Mouse (Mus musculus) colon, adult 2 months (tissue): ENCODE measurements around the gene Gm21776. TPM values are rescaled to one million over a fixed set of nuclear protein-coding genes. Genes with fewer than 3 reads are reported as not detected.

Experiments used
- polyA plus RNA-seq: library from polyadenylated mRNA; depleted of rRNA; stranded (reverse); fragments of >200 nt; gene quantifications from 2 replicates; pipeline ENCODE4 v1.2.3, GENCODE M21; 2012; rRNA removed

Gm21776 gene
- not detected in 2 replicates for polyA plus RNA-seq

GRCm38 (mm10) chrY:76378362-76378761 is at the start of gene Gm21776:
Gene Gm21776, plus strand, starts transcription at chrY:76378662.

